Mouse (Mus musculus) ES-E14 (cell line): ENCODE results near the gene Prkra.

Experiments
- CHD2 ChIP-seq: IDR thresholded peaks from 2 replicates; pipeline ENCODE4 v1.6.1; 2014; ENCODE audit warnings: mild to moderate bottlenecking, low read depth, low read length, inconsistent platforms
- HCFC1 ChIP-seq: IDR thresholded peaks from 2 replicates; pipeline ENCODE4 v1.6.1; 2012; ENCODE audit warnings: low read length, inconsistent platforms, borderline replicate concordance; ENCODE audit not compliant: insufficient read depth
- MAFK ChIP-seq: IDR thresholded peaks from 2 replicates; pipeline ENCODE4 v1.6.1; 2014; ENCODE audit warnings: mild to moderate bottlenecking, low read depth, low read length, inconsistent platforms; ENCODE audit not compliant: insufficient read depth
- ZC3H11A ChIP-seq: IDR thresholded peaks from 2 replicates; pipeline ENCODE4 v1.6.1; 2012; ENCODE audit warnings: low read depth, mild to moderate bottlenecking, inconsistent platforms, low read length, borderline replicate concordance
- ZNF384 ChIP-seq: IDR thresholded peaks from 2 replicates; pipeline ENCODE4 v1.6.1; 2012; ENCODE audit warnings: low read depth, low read length, inconsistent platforms

GRCm38 (mm10) chr2:76585090-76585489 is 62.7 kb downstream of the Prkra start:
- no peak for TF ChIP-seq HCFC1
- no peak for TF ChIP-seq ZNF384
- TF ChIP-seq CHD2, result no peak
- no peak for TF ChIP-seq MAFK
- no peak for TF ChIP-seq ZC3H11A
